Mouse (Mus musculus): Measurements from ENCODE around the gene Fbxw19. TPM values are rescaled to one million over a fixed set of nuclear protein-coding genes. Genes with fewer than 3 reads are reported as not detected.

The Fbxw19 gene
- polyA plus RNA-seq (2012; rRNA removed), result not detected in 2 replicates

DNA sequence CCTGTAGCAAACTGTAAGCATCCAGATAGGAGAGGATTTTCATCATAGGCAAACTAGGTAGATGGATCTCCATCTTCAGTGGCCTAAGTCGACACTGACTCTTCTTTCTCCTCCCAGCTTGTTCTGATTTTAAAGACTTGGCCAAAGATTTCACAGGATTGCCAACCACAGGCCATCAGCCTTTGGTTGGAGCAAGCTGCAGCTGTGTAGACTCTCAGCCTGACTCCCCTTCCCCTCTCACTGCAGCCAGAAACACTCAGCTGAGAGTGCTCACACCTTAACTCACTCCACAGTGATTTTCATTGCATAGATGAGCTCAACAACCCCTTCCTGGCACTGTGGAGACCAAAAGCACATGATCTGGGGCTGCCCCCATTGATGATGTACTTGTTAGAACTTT lies at the start of gene Fbxw19:
Fbxw19 (minus strand) TSS at position 101 of the 400 bp plus-strand sequence.

DNA sequence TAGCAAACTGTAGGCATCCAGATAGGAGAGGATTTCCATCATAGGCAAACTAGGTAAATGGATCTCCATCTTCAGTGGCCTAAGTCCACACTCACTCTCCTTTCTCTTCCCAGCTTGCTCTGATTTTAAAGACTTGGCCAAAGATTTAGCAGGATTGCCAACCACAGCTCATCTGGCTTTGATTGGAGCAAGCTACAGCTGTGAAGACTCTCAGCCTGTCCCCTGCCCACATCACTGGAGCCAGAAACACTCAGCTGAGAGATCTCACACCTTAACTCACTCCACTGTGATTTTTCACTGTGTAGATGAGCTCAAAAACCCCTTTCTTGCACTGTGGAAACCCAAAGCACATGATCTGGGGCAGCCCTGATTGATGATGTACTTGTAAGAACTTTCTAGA lies 46.6 kb downstream of the Fbxw19 start, which contains the start of gene Fbxw16:
Fbxw16 (minus strand) TSS at position 101 of the 400 bp plus-strand sequence.

Other genes starting within 250 kb of the Fbxw19 start
- gene Fbxw14, start 208.2 kb downstream of the Fbxw19 start, polyA plus RNA-seq (2012; rRNA removed), result not detected in 2 replicates
- gene Fbxw28, start 156.2 kb downstream of the Fbxw19 start, polyA plus RNA-seq (2012; rRNA removed), result not detected in 2 replicates
- gene Fbxw22, start 91.6 kb downstream of the Fbxw19 start, polyA plus RNA-seq (2012; rRNA removed), result not detected in 2 replicates
- not detected in 2 replicates for gene Fbxw16, start 46.7 kb downstream of the Fbxw19 start, polyA plus RNA-seq (2012; rRNA removed)
- gene Fbxw15, start 72.4 kb upstream of the Fbxw19 start, polyA plus RNA-seq (2012; rRNA removed), result 0.09 and 0.20 TPM in 2 replicates
- gene Fbxw24, start 130.2 kb upstream of the Fbxw19 start, polyA plus RNA-seq (2012; rRNA removed), result 0.06 TPM in 1 of 2 replicates, not detected in the other
- gene Fbxw25, start 168.8 kb upstream of the Fbxw19 start, polyA plus RNA-seq (2012; rRNA removed), result 0.05 TPM in 1 of 2 replicates, not detected in the other
- gene Fbxw18, start 206.8 kb upstream of the Fbxw19 start, polyA plus RNA-seq (2012; rRNA removed), result 0.06 and 0.12 TPM in 2 replicates